Mouse (Mus musculus) forebrain, embryonic 14.5 days (tissue): ENCODE results near the gene 4933430I17Rik. TPM values are rescaled to one million over a fixed set of nuclear protein-coding genes. Genes with fewer than 3 reads are reported as not detected.

Source experiments
- ATAC-seq: fragments of 200-750 bp; cut with Nextera tagmentation; 2 replicates; pipeline ENCODE4 v1.8.0; 2017; ENCODE audit warnings: mild to moderate bottlenecking, moderate library complexity
- DNase-seq: peaks from one replicate; pipeline ENCODE4 v3.0.0-alpha.2; 2015; ENCODE audit warnings: low spot score
- H3K27ac ChIP-seq: fragments of 300-500 bp; sonication (generic); 2 replicates; pipeline ENCODE4 v1.5.1; 2014; ENCODE audit warnings: low read depth, mild to moderate bottlenecking, control low read depth, low read length, moderate library complexity
- H3K27me3 ChIP-seq: fragments of 300-500 bp; sonication (generic); replicated peaks from 2 replicates; pipeline ENCODE4 v1.6.1; 2014; ENCODE audit warnings: low read length, control low read depth, mixed read lengths; ENCODE audit not compliant: control insufficient read depth, insufficient read depth
- H3K36me3 ChIP-seq: fragments of 300-500 bp; sonication (generic); 2 replicates; pipeline ENCODE4 v1.6.1; 2014; ENCODE audit warnings: low read length, control low read depth; ENCODE audit not compliant: control insufficient read depth, insufficient read depth
- H3K4me1 ChIP-seq: fragments of 300-500 bp; sonication (generic); 2 replicates; pipeline ENCODE4 v1.6.1; 2014; ENCODE audit warnings: antibody characterized with exemption, low read length, control low read depth; ENCODE audit not compliant: control insufficient read depth, insufficient read depth
- H3K4me2 ChIP-seq: fragments of 300-500 bp; sonication (generic); 2 replicates; pipeline ENCODE4 v1.6.1; 2014; ENCODE audit warnings: mild to moderate bottlenecking, control low read depth, low read length
- H3K4me3 ChIP-seq: fragments of 300-500 bp; sonication (generic); 2 replicates; pipeline ENCODE4 v1.5.1; 2014; ENCODE audit warnings: low read depth, low read length, control low read depth
- H3K9ac ChIP-seq: fragments of 300-500 bp; sonication (generic); 2 replicates; pipeline ENCODE4 v1.6.1; 2014; ENCODE audit warnings: mild to moderate bottlenecking, low read length, control low read depth, moderate library complexity
- H3K9me3 ChIP-seq: fragments of 300-500 bp; sonication (generic); replicated peaks from 2 replicates; pipeline ENCODE4 v1.6.1; 2016; ENCODE audit warnings: low read length, control low read depth, mixed read lengths; ENCODE audit not compliant: control insufficient read depth
- whole genome bisulfite sequencing: fragments of 180-500 bp; shearing (Covaris S2); extraction: QIAGEN DNeasy Blood & Tissue Kit; methylation state at CpG from one replicate; pipeline ENCODE4 v1.1.7; 2014; 5-methylcytosine and 5-hydroxymethylcytosine counted together
- polyA plus RNA-seq: library from polyadenylated mRNA; unstranded; fragments of >200 nt; fragmentation: Nextera tagmentation; extraction: Ambion mirVana; gene quantifications from 2 replicates; pipeline ENCODE4 v1.2.1, GENCODE M21; 2014

4933430I17Rik gene
- polyA plus RNA-seq, 1 experiment from 2014 or later = 0.97 TPM

DNA sequence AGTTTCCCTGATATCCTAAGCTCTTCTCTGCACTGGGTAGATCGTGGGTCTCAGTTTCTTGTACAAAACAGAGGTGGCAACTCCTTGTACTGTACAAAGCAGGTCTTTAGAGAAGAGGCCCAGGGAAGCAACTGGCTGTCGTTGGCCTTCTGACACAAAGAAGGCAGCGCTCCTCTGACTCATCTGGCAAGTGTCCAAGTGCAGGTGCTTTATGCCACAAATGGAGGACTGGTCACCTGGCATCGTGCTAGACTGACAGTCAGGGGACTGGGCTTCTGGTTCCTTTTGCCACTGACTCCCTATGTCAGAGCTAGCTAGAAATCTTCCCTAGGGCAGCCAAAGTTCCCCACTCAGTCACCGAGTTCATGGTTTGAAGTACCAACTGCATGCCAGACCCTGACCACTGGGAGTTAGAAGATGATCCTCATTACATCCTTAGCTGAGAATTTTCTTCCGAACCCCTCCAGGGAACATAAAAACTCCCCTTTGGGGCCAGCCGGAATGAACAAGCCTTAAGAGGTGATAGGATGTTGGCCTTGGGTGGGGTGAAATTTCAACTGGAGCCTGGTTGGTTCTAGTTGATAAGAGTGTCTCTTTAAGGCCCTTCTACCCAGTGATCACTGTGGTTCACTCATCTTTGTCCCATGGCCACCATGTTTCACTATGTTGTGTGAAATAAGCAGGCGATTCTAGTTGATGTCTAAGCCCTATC is 39.6 kb upstream of the 4933430I17Rik start:
- no peaks in the 10 kb centered on the region for H3K9me3 ChIP-seq
- no peak overlapping the region for H3K27ac ChIP-seq
- 82% methylated on average over 8 of the region's 8 CpGs for WGBS
- H3K4me2 ChIP-seq = no peak overlapping the region
- ATAC-seq (no peak), DNase-seq (no peak)
- H3K9ac ChIP-seq = no peak overlapping the region
- H3K36me3 ChIP-seq = no peaks in the 10 kb centered on the region
- H3K4me1 ChIP-seq = no peaks in the 10 kb centered on the region
- no peak overlapping the region for H3K4me3 ChIP-seq
- 0 out of 2 replicates have a peak, but pooled peaks cover 4% of the 10 kb centered on the region for H3K27me3 ChIP-seq

DNA sequence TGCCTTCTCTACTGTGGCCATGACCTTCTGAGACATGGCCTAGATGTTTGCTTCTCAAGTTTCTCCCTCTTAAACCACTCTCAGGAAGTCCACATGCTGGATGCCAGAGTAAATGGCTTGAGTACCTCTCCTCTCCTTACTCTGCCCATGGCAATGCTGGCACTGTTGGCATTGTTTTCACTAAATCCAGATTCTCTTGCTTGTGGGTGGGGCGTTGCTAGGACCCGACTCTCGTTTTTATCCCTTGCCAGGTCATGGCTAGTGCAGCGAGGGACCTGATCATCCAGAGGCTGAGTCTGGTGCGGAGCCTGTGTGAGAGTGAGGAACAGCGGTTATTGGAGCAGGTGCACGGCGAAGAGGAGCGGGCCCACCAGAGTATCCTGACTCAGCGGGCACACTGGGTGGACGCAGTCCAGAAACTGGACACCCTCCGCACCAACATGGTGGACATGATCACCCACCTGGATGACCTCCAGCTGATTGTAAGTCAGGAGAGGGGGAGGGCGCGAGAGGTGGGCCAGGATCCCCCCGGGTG is 38.9 kb upstream of the 4933430I17Rik start:
- Histone ChIP-seq H3K27me3 (0 out of 2 replicates have a peak, but pooled peaks cover 4% of the 10 kb centered on the region), H3K4me1 (no peaks in the 10 kb centered on the region), H3K4me3 (no peak overlapping the region), H3K36me3 (no peaks in the 10 kb centered on the region), H3K4me2 (no peak overlapping the region), H3K9me3 (no peaks in the 10 kb centered on the region), H3K27ac (no peak overlapping the region), H3K9ac (no peak overlapping the region)
- DNase-seq = no peak
- WGBS = 89% methylated on average over 15 of the region's 15 CpGs
- ATAC-seq = no peak

DNA sequence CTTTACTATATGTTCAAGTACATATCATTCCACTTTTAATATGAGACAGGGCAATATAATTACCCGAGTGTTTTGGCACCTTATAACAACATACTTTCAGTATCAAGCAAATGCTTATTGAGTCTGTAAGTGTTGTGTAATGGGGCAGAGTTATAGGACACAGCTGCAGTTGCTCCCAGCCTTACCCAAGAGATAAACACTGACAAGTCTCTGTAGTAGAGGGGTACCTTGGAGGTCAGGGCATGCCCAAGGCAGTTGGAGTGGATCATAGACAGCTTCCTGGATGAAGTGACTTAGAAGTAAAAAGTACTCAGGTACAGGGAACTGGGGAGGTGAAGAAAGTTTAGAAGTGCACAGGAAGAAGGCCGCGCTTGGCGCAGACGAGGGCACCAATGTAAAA is 38.0 kb upstream of the 4933430I17Rik start:
- H3K9ac ChIP-seq = no peak overlapping the region
- H3K36me3 ChIP-seq = no peaks in the 10 kb centered on the region
- no peak overlapping the region for H3K4me2 ChIP-seq
- 0 out of 2 replicates have a peak, but pooled peaks cover 4% of the 10 kb centered on the region for H3K27me3 ChIP-seq
- no peaks in the 10 kb centered on the region for H3K4me1 ChIP-seq
- no peaks in the 10 kb centered on the region for H3K9me3 ChIP-seq
- H3K4me3 ChIP-seq = no peak overlapping the region
- no peak overlapping the region for H3K27ac ChIP-seq
- no peak for DNase-seq
- 95% methylated on average over 5 of the region's 5 CpGs for WGBS
- no peak for ATAC-seq

DNA sequence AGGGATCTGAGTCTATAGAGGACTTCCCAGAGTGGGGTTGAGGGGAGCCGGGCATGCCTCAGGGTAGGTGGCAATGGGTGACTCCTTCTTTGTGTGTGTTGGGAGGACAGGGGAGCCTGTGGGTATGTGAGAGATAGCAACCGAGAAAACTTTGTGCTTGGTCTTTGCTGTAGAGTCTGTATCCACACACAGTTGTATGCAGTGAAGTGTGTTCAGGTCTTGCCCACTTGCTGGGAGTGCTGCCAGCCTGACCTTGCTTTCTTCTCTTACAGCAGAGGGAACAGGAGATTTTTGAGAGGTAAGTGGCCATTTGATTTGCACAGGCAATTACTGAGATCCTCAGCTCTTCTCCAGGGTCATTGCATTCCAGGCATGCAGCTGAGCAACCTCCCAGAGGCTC is 37.3 kb upstream of the 4933430I17Rik start:
- Histone ChIP-seq H3K4me1 (no peaks in the 10 kb centered on the region), H3K9ac (no peak overlapping the region), H3K36me3 (no peaks in the 10 kb centered on the region), H3K9me3 (no peaks in the 10 kb centered on the region), H3K27me3 (no peaks in the 10 kb centered on the region), H3K4me2 (no peak overlapping the region), H3K27ac (no peak overlapping the region), H3K4me3 (no peak overlapping the region)
- DNase-seq = no peak
- no peak for ATAC-seq
- WGBS = 84% methylated on average over 2 of the region's 2 CpGs

DNA sequence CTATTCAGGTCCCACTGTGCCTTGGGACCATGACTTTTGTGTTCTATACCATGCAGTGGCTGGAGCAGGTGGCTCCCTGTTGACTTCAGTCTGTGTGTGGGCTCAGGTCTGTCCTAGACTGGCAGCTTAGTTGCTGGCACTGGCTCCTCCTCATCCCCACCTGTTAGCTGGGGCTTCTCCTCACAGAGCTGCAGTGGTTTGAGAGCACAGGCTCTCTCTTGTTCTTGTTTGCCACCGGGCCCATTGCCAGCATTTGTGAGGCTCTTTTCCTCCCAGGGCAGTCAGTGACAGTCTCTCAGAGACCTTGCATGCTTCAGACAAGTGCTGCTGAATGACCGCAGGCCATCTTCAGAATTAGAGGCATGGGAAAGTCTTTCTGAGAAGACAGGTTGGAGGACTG is 32.5 kb upstream of the 4933430I17Rik start:
- H3K4me2 ChIP-seq = no peak overlapping the region
- no peaks in the 10 kb centered on the region for H3K4me1 ChIP-seq
- H3K4me3 ChIP-seq = no peak overlapping the region
- H3K9me3 ChIP-seq = no peaks in the 10 kb centered on the region
- H3K27me3 ChIP-seq = no peaks in the 10 kb centered on the region
- no peak overlapping the region for H3K9ac ChIP-seq
- no peak for ATAC-seq
- no peak for DNase-seq
- H3K36me3 ChIP-seq = no peaks in the 10 kb centered on the region
- 85% methylated on average over 2 of the region's 2 CpGs for WGBS
- no peak overlapping the region for H3K27ac ChIP-seq

DNA sequence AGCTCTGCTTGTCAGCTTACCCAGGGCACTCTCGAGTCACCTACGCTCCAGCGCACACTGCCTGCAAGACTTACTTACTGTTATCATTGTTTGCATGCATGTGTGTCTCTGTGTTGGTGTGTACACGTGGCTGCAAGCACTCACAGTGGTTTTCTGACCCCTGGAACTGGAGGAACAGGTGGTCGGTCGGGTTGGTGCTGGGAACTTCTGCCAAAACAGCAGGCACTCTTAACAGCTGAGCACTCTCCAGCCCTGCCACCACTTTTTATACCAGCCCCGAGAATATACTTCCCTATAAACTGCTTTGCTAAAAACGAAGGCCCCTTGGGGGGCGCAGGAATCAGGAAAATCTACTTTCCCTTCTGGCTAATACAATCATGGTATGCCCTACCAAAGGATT is 30.9 kb upstream of the 4933430I17Rik start:
- H3K4me2 ChIP-seq = no peak overlapping the region
- H3K27me3 ChIP-seq = no peaks in the 10 kb centered on the region
- DNase-seq (no peak), ATAC-seq (no peak)
- no peak overlapping the region for H3K4me3 ChIP-seq
- 75% methylated on average over 9 of the region's 9 CpGs for WGBS
- H3K9ac ChIP-seq = no peak overlapping the region
- no peak overlapping the region for H3K27ac ChIP-seq
- no peaks in the 10 kb centered on the region for H3K9me3 ChIP-seq
- 0 out of 2 replicates have a peak, but pooled peaks cover 9% of the 10 kb centered on the region for H3K36me3 ChIP-seq
- no peaks in the 10 kb centered on the region for H3K4me1 ChIP-seq

DNA sequence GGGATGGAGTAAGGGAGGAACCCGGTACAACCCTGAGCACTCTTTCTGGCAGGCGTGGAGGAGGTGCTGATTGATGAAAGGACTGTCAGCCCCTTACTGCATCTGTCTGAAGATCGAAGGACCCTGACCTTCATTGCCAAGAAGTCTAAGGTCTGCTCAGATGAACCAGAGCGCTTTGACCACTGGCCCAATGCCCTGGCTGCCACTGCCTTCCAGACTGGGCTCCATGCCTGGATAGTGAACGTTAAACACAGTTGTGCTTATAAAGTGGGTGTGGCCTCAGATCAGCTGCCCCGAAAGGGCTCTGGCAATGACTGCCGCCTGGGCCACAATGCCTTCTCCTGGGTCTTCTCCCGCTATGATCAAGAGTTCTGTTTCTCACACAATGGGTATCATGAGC is 29.2 kb upstream of the 4933430I17Rik start:
- WGBS = 85% methylated on average over 8 of the region's 8 CpGs

DNA sequence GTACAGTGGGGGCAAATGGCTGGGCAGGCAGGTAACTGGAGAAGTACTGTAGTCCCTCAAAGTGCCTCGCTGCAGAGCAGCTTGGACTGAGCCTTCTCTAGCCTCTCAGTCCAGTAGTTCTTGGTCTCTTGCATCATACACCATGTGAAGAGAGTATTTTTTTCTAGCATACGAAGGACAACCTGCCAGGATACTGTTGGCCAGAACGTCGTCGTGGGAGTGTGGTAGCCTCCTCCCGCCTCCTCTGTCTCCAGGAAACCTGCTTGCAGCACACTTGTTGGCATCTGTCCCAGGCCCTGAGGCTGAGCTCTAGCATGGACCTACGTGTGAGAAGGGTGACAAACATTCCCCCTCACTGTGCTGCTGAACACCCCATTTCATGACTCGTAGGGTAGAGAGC is 28.4 kb upstream of the 4933430I17Rik start:
- ATAC-seq (no peak), DNase-seq (no peak)
- 55% methylated on average over 8 of the region's 8 CpGs for WGBS
- 0 out of 2 replicates have a peak, but pooled peaks cover 12% of the 10 kb centered on the region for H3K36me3 ChIP-seq
- no peak overlapping the region for H3K9ac ChIP-seq
- H3K27me3 ChIP-seq = no peaks in the 10 kb centered on the region
- H3K4me1 ChIP-seq = 0 out of 2 replicates have a peak, but pooled peaks cover 3% of the 10 kb centered on the region
- H3K4me2 ChIP-seq = no peak overlapping the region
- H3K27ac ChIP-seq = no peak overlapping the region
- H3K4me3 ChIP-seq = no peak overlapping the region
- H3K9me3 ChIP-seq = no peaks in the 10 kb centered on the region

More for the DNA sequence above, 29.2 kb upstream of the 4933430I17Rik start:
- ATAC-seq = no peak
- Histone ChIP-seq H3K36me3 (0 out of 2 replicates have a peak, but pooled peaks cover 12% of the 10 kb centered on the region), H3K9ac (no peak overlapping the region), H3K27ac (no peak overlapping the region), H3K27me3 (no peaks in the 10 kb centered on the region), H3K9me3 (no peaks in the 10 kb centered on the region), H3K4me1 (no peaks in the 10 kb centered on the region), H3K4me3 (no peak overlapping the region), H3K4me2 (no peak overlapping the region)
- DNase-seq = no peak

DNA sequence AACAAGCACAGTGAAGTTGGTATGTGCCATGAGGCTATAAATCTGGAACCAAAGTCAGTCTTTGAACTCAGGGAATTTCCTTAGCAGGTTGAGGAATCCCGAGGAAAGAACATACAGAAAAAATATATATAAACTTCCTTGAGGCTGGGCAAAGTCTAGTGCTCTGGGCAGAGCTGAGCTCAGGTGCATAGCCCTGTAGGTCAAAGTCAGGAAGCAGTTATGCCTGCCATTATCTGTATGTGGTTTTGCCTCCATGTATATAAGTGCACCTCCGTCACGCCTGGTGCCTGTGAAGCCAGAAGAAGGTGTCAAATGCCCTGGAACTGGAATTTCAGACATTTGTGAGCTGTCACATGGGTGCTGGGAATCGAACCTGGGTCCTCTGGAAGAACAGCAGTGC is 24.4 kb upstream of the 4933430I17Rik start:
- Histone ChIP-seq H3K4me3 (no peak overlapping the region), H3K4me2 (no peak overlapping the region), H3K36me3 (0 out of 2 replicates have a peak, but pooled peaks cover 12% of the 10 kb centered on the region), H3K9me3 (no peaks in the 10 kb centered on the region), H3K27ac (no peak overlapping the region), H3K4me1 (0 out of 2 replicates have a peak, but pooled peaks cover 3% of the 10 kb centered on the region), H3K27me3 (no peaks in the 10 kb centered on the region), H3K9ac (no peak overlapping the region)
- ATAC-seq (no peak), DNase-seq (no peak)
- WGBS = 88% methylated on average over 4 of the region's 4 CpGs
